Mouse (Mus musculus) liver, embryonic 13.5 days (tissue): ENCODE measurements around the gene Il31ra. TPM values are rescaled to one million over a fixed set of nuclear protein-coding genes. Genes with fewer than 3 reads are reported as not detected.

Source experiments
- ATAC-seq: fragments of 200-750 bp; cut with Nextera tagmentation; 2 replicates; pipeline ENCODE4 v1.8.0; 2017; ENCODE audit warnings: low read depth, mild to moderate bottlenecking, moderate number of reproducible peaks, moderate library complexity
- DNase-seq: peaks from one replicate; pipeline ENCODE4 v3.0.0; 2022
- H3K27ac ChIP-seq: fragments of 300-500 bp; sonication (generic); 2 replicates; pipeline ENCODE4 v1.5.1; 2015; ENCODE audit warnings: moderate library complexity, mild to moderate bottlenecking, inconsistent platforms
- H3K27me3 ChIP-seq: fragments of 300-500 bp; sonication (generic); 2 replicates; pipeline ENCODE4 v1.6.1; 2015; ENCODE audit warnings: mild to moderate bottlenecking, inconsistent platforms
- H3K36me3 ChIP-seq: fragments of 300-500 bp; sonication (generic); 2 replicates; pipeline ENCODE4 v1.6.1; 2015; ENCODE audit warnings: mild to moderate bottlenecking, inconsistent platforms
- H3K4me1 ChIP-seq: fragments of 300-500 bp; sonication (generic); replicated peaks from 2 replicates; pipeline ENCODE4 v1.6.1; 2015; ENCODE audit warnings: inconsistent platforms
- H3K4me2 ChIP-seq: fragments of 300-500 bp; sonication (generic); 2 replicates; pipeline ENCODE4 v1.6.1; 2015; ENCODE audit warnings: inconsistent platforms, mild to moderate bottlenecking, moderate library complexity
- H3K4me3 ChIP-seq: fragments of 300-500 bp; sonication (generic); replicated peaks from 2 replicates; pipeline ENCODE4 v1.5.1; 2015; ENCODE audit warnings: mild to moderate bottlenecking, inconsistent platforms
- H3K9ac ChIP-seq: fragments of 300-500 bp; sonication (generic); 2 replicates; pipeline ENCODE4 v1.6.1; 2015; ENCODE audit warnings: mild to moderate bottlenecking, inconsistent platforms
- H3K9me3 ChIP-seq: fragments of 300-500 bp; sonication (generic); replicated peaks from 2 replicates; pipeline ENCODE4 v1.6.1; 2016; ENCODE audit warnings: inconsistent platforms
- WGBS: fragments of 180-500 bp; shearing (Covaris S2); methylation state at CpG from one replicate; pipeline ENCODE4 v1.1.7; 2015; ENCODE audit not compliant: insufficient replicate concordance; 5-methylcytosine and 5-hydroxymethylcytosine counted together
- polyA plus RNA-seq: library from polyadenylated mRNA; unstranded; fragments of >200 nt; fragmentation: Nextera tagmentation; extraction: Ambion mirVana; gene quantifications from 2 replicates; pipeline ENCODE4 v1.2.1, GENCODE M21; 2015

Il31ra gene
- polyA plus RNA-seq, 1 experiment from 2014 or later, result 0.12 TPM

DNA sequence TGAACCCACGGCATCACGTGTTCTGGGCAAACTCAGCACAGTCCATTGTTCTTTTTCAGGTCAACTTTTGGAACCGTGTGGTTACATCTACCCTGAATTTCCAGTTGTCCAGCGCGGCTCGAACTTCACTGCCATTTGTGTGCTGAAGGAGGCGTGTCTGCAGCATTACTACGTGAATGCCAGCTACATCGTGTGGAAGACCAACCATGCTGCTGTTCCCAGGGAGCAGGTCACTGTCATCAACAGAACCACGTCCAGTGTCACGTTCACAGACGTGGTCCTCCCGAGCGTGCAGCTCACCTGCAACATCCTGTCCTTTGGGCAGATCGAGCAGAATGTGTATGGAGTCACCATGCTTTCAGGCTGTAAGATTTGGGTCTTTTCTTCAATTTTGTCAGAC, 114.2 kb downstream of the Il31ra start:
- Histone ChIP-seq H3K27me3 (no peaks in the 10 kb centered on the region), H3K27ac (no peak overlapping the region), H3K9me3 (no peaks in the 10 kb centered on the region), H3K4me2 (no peak overlapping the region), H3K9ac (no peak overlapping the region), H3K4me3 (no peak overlapping the region), H3K36me3 (peaks cover 27% of the 10 kb centered on the region), H3K4me1 (no peaks in the 10 kb centered on the region)
- 77% methylated on average over 15 of the region's 15 CpGs for WGBS
- no peak for ATAC-seq
- DNase-seq, result no peak

DNA sequence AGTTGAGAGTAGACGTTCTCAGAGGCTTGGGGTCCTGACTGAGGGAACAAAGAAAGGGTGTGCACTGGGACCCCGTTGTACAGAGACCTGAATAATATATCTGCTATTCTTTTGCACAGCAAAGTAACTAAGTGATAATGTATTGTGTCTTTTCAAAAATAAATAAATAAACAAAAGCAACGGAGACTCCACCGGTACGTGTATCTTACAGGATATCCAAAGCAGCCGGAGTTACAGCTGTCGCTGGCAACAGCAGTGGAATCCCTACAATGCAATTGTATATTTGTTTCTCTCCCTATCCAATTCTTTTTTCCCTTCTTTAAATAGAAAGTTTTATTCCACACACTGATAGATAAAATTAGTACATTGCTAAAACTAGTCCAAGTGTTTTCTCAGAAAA, 115.1 kb downstream of the Il31ra start:
- no peak overlapping the region for H3K4me3 ChIP-seq
- ATAC-seq (no peak), DNase-seq (no peak)
- no peak overlapping the region for H3K4me2 ChIP-seq
- no peak overlapping the region for H3K27ac ChIP-seq
- H3K4me1 ChIP-seq, result no peaks in the 10 kb centered on the region
- H3K27me3 ChIP-seq, result no peaks in the 10 kb centered on the region
- 77% methylated on average over 7 of the region's 7 CpGs for WGBS
- H3K36me3 ChIP-seq, result peaks cover 22% of the 10 kb centered on the region
- no peaks in the 10 kb centered on the region for H3K9me3 ChIP-seq
- H3K9ac ChIP-seq, result no peak overlapping the region

DNA sequence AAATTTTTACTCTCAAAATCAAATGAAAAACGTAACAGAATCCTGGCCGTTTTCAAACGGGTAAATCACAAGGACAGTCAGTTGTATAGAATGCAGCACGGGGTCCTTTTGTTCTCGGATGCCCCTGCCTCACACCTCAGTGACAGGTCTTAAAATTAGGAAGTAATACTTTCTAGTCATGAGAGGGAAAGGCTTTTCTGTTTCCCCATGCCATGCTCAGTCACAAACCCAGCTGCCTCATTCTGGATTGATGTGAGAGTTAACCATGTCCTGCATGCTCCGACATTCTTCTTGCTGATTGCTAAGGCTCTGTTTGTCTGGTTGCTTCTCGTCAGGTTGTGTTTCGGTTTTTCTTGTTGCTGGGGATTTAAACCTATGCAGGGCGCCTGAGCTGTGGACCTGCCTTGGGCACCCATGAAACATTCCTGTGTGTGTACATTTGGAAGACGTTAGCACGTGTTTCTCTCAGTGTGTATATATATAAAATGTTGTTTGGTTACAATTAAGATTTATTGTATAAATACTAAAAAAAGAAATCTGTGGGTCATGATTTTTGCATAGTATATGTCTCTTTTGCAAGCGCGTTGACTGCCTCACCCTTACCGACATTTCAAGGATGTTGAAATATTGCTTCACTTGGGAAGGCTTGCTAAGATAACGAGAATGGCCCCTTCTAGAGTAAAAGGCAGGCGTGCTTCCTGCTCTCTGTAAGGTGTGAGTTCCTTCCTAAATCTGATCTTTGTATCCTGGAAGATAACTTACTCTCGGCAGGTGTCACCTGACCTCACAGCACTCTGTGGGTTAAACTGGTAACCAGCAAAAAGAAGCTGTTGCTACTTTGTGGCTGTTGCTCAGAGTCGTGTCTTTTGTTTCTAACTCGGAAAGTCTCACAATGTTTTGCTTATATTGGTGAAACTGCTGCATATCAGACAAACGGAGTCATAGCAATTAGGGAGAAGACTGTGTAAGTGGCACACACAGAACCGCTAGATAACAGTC, 120.1 kb downstream of the Il31ra start:
- Histone ChIP-seq H3K36me3 (peaks cover 11% of the 10 kb centered on the region), H3K27me3 (no peaks in the 10 kb centered on the region), H3K9me3 (no peaks in the 10 kb centered on the region), H3K27ac (no peak overlapping the region), H3K9ac (no peak overlapping the region), H3K4me3 (no peak overlapping the region), H3K4me2 (no peak overlapping the region), H3K4me1 (peaks cover 10% of the 10 kb centered on the region)
- DNase-seq (no peak), ATAC-seq (no peak)
- WGBS, result 67% methylated on average over 21 of the region's 21 CpGs

DNA sequence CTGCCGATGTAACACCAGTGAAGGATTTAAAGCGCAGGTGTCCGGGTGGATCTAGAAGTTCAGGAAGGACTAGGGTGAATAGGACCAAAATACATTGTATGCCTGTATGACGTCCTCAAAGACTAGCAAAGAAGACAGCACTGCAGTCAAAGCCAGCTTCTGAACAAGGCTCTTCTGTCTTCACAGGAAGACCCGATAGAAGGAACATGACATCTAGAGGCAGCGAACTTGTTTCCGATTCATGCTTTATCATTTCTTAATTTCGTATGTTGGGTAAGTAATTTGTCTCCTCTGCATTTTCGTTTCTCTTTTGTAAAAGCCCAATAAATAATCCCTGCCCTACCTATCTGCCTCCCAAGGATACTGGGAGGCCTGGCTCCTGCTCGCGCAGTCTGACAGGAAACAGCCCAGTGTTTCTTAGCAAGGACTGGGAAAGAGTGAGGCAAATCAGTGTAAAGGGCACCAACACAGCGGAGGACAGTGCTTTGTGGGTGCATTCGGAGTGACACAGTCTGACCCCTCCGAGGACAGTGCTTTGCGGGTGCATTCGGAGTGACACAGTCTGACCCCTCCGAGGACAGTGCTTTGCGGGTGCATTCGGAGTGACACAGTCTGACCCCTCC, 121.6 kb downstream of the Il31ra start:
- Histone ChIP-seq H3K36me3 (peaks cover 11% of the 10 kb centered on the region), H3K4me3 (no peak overlapping the region), H3K9me3 (no peaks in the 10 kb centered on the region), H3K9ac (no peak overlapping the region), H3K27ac (no peak overlapping the region), H3K4me1 (peaks cover 11% of the 10 kb centered on the region), H3K27me3 (no peaks in the 10 kb centered on the region), H3K4me2 (no peak overlapping the region)
- ATAC-seq (0 out of 2 replicates have a peak, but pooled peaks have one; percentile 23), DNase-seq (no peak)
- WGBS, result 81% methylated on average over 19 of the region's 19 CpGs

DNA sequence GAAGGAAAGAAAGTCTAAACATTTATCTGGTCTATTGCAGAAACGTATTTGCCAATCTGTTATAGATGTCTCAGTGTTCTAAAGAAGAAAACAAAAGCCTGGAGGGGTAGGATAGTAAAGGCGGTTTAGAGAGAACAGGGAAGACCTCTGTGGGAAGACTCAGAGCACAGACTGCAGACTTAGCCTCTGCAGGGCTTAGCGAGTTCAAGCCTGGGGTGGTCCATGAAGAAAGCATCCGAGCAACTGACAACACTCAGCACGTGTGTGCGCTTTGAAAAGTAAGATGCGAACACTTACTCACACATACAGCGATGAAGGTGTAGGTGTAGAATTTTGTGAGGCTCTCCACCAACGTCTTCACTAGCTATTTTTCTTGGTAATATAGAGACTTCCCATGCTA, 123.0 kb downstream of the Il31ra start:
- no peak for ATAC-seq
- no peak overlapping the region for H3K9ac ChIP-seq
- peaks cover 20% of the 10 kb centered on the region for H3K4me1 ChIP-seq
- H3K4me2 ChIP-seq, result no peak overlapping the region
- H3K27ac ChIP-seq, result no peak overlapping the region
- H3K9me3 ChIP-seq, result no peaks in the 10 kb centered on the region
- WGBS, result 75% methylated on average over 9 of the region's 9 CpGs
- DNase-seq, result no peak
- peaks cover 9% of the 10 kb centered on the region for H3K36me3 ChIP-seq
- H3K4me3 ChIP-seq, result no peak overlapping the region
- H3K27me3 ChIP-seq, result no peaks in the 10 kb centered on the region

Other genes with a start within 250 kb of the Il31ra start
- 4.3 and 7.0 TPM in 2 replicates for gene Il6st, start 130.3 kb downstream of the Il31ra start, polyA plus RNA-seq
- 0.20 and 0.27 TPM in 2 replicates for gene Ddx4, start 58.1 kb upstream of the Il31ra start, polyA plus RNA-seq
- gene Slc38a9, start 66.4 kb upstream of the Il31ra start, polyA plus RNA-seq, result 10.3 and 10.9 TPM in 2 replicates
- gene Plpp1, start 206.4 kb upstream of the Il31ra start, polyA plus RNA-seq, result 31.8 and 32.2 TPM in 2 replicates